Mouse (Mus musculus): Measurements from ENCODE around the gene Pola2. TPM values are rescaled to one million over a fixed set of nuclear protein-coding genes. Genes with fewer than 3 reads are reported as not detected.
A peak's percentile ranks its signal among the peaks of the same experiment; 100 is the strongest.

Gene Pola2
- polyA plus RNA-seq, 1 experiment from 2014 or later, result 91.9 TPM

GRCm38 (mm10) chr19:5923990-5924712, 39.9 kb downstream of the Pola2 start:
- Histone ChIP-seq H3K27me3 (peaks cover 17% of the 10 kb centered on the region), H3K4me3 (replicated peaks) (peak overlapping the region; percentile 53), H3K36me3 (no peaks in the 10 kb centered on the region), H3K4me2 (peak overlapping the region; percentile 97), H3K27ac (peak overlapping the region; percentile 74), H3K4me1 (replicated peaks) (peaks cover 22% of the 10 kb centered on the region), H3K9me3 (no peaks in the 10 kb centered on the region), H3K9ac (replicated peaks) (peak overlapping the region; percentile 54)
- ATAC-seq (ENCODE audit: insufficient number of reproducible peaks, insufficient read depth, low FRiP score, low TSS enrichment, low read depth), result peak; percentile 69
- WGBS, result 1% methylated on average over 38 of the region's 38 CpGs

GRCm38 (mm10) chr19:5922963-5923362, 41.0 kb downstream of the Pola2 start:
- no peak for ATAC-seq (ENCODE audit: insufficient number of reproducible peaks, insufficient read depth, low FRiP score, low TSS enrichment, low read depth)
- no peak overlapping the region for H3K4me3 ChIP-seq (replicated peaks)
- H3K27me3 ChIP-seq, result peaks cover 17% of the 10 kb centered on the region
- H3K27ac ChIP-seq, result no peak overlapping the region
- H3K4me1 ChIP-seq (replicated peaks), result peaks cover 13% of the 10 kb centered on the region
- H3K9ac ChIP-seq (replicated peaks), result no peak overlapping the region
- H3K36me3 ChIP-seq, result peaks cover 6% of the 10 kb centered on the region; the same call in 1 of the 2 replicates
- 90% methylated on average over 3 of the region's 3 CpGs for WGBS
- no peaks in the 10 kb centered on the region for H3K9me3 ChIP-seq
- no peak overlapping the region for H3K4me2 ChIP-seq

- 76% methylated on average over 15 of the region's 15 CpGs for WGBS
- Histone ChIP-seq H3K36me3 (peaks cover 12% of the 10 kb centered on the region; the same call in 1 of the 2 replicates), H3K9me3 (no peaks in the 10 kb centered on the region), H3K4me3 (replicated peaks) (no peak overlapping the region), H3K9ac (replicated peaks) (0 out of 2 replicates have a peak overlapping the region, but pooled peaks have one; percentile 52), H3K27ac (no peak overlapping the region), H3K4me1 (replicated peaks) (peaks cover 13% of the 10 kb centered on the region), H3K27me3 (peaks cover 17% of the 10 kb centered on the region), H3K4me2 (peak overlapping the region; percentile 38; the same call in 1 of the 2 replicates)
- no peak for ATAC-seq (ENCODE audit: insufficient number of reproducible peaks, insufficient read depth, low FRiP score, low TSS enrichment, low read depth)
Measured at GRCm38 (mm10) chr19:5922119-5922942, 41.7 kb downstream of the Pola2 start.

GRCm38 (mm10) chr19:5921715-5922114, 42.3 kb downstream of the Pola2 start:
- no peak overlapping the region for H3K27ac ChIP-seq
- H3K4me1 ChIP-seq (replicated peaks), result peaks cover 13% of the 10 kb centered on the region
- peaks cover 17% of the 10 kb centered on the region; the same call in 1 of the 2 replicates for H3K36me3 ChIP-seq
- no peak for ATAC-seq (ENCODE audit: insufficient number of reproducible peaks, insufficient read depth, low FRiP score, low TSS enrichment, low read depth)
- peak overlapping the region; percentile 52; the same call in 1 of the 2 replicates for H3K9ac ChIP-seq (replicated peaks)
- WGBS, result 22% methylated on average over 9 of the region's 9 CpGs
- peak overlapping the region; percentile 38 for H3K4me2 ChIP-seq
- no peak overlapping the region for H3K4me3 ChIP-seq (replicated peaks)
- peaks cover 17% of the 10 kb centered on the region for H3K27me3 ChIP-seq
- no peaks in the 10 kb centered on the region for H3K9me3 ChIP-seq

GRCm38 (mm10) chr19:5913007-5913719, 50.8 kb downstream of the Pola2 start, which contains the start of gene Dpf2:
Gene Dpf2, minus strand, starts transcription at chr19:5913010.
- peak; percentile 69 for ATAC-seq (ENCODE audit: insufficient number of reproducible peaks, insufficient read depth, low FRiP score, low TSS enrichment, low read depth)
- peak within 1 kb of the TSS; percentile 95 for H3K9ac ChIP-seq (replicated peaks)
- WGBS, result 23% methylated on average over 13 of the region's 13 CpGs
- no peaks in the 10 kb centered on the region for H3K27me3 ChIP-seq
- H3K4me1 ChIP-seq (replicated peaks), result peaks cover 22% of the 10 kb centered on the region
- peak within 1 kb of the TSS; percentile 94 for H3K4me3 ChIP-seq (replicated peaks)
- peak within 1 kb of the TSS; percentile 75 for H3K4me2 ChIP-seq
- peak within 1 kb of the TSS; percentile 93 for H3K27ac ChIP-seq
- no peaks in the 10 kb centered on the region for H3K9me3 ChIP-seq
- peaks cover 29% of the 10 kb centered on the region; the same call in 1 of the 2 replicates for H3K36me3 ChIP-seq

- no peaks in the 10 kb centered on the region for H3K9me3 ChIP-seq
- peak overlapping the region; percentile 75 for H3K4me2 ChIP-seq
- H3K4me1 ChIP-seq (replicated peaks), result peaks cover 22% of the 10 kb centered on the region
- peak overlapping the region; percentile 95 for H3K9ac ChIP-seq (replicated peaks)
- peak; percentile 92 for ATAC-seq (ENCODE audit: insufficient number of reproducible peaks, insufficient read depth, low FRiP score, low TSS enrichment, low read depth)
- H3K27ac ChIP-seq, result peak overlapping the region; percentile 93
- peaks cover 22% of the 10 kb centered on the region for H3K36me3 ChIP-seq
- peak overlapping the region; percentile 94 for H3K4me3 ChIP-seq (replicated peaks)
- under 1% methylated on average over 59 of the region's 59 CpGs for WGBS
- H3K27me3 ChIP-seq, result no peaks in the 10 kb centered on the region
Measured at GRCm38 (mm10) chr19:5912103-5913006, 51.6 kb downstream of the Pola2 start.

GRCm38 (mm10) chr19:5911430-5912102, 52.4 kb downstream of the Pola2 start:
- WGBS, result 7% methylated on average over 14 of the region's 14 CpGs
- Histone ChIP-seq H3K4me2 (peak overlapping the region; percentile 75), H3K27ac (peak overlapping the region; percentile 93), H3K4me1 (replicated peaks) (peaks cover 22% of the 10 kb centered on the region), H3K27me3 (no peaks in the 10 kb centered on the region), H3K9me3 (no peaks in the 10 kb centered on the region), H3K36me3 (peaks cover 25% of the 10 kb centered on the region), H3K4me3 (replicated peaks) (peak overlapping the region; percentile 94), H3K9ac (replicated peaks) (peak overlapping the region; percentile 95)
- ATAC-seq (ENCODE audit: insufficient number of reproducible peaks, insufficient read depth, low FRiP score, low TSS enrichment, low read depth), result no peak

GRCm38 (mm10) chr19:5910221-5910620, 53.8 kb downstream of the Pola2 start:
- H3K27ac ChIP-seq, result no peak overlapping the region
- peak overlapping the region; percentile 75 for H3K4me2 ChIP-seq
- no peak for ATAC-seq (ENCODE audit: insufficient number of reproducible peaks, insufficient read depth, low FRiP score, low TSS enrichment, low read depth)
- WGBS, result 80% methylated on average over 6 of the region's 6 CpGs
- 0 out of 2 replicates have a peak overlapping the region, but pooled peaks have one; percentile 5 for H3K4me3 ChIP-seq (replicated peaks)
- peaks cover 37% of the 10 kb centered on the region for H3K36me3 ChIP-seq
- no peaks in the 10 kb centered on the region for H3K9me3 ChIP-seq
- peaks cover 22% of the 10 kb centered on the region for H3K4me1 ChIP-seq (replicated peaks)
- H3K9ac ChIP-seq (replicated peaks), result peak overlapping the region; percentile 40; the same call in 1 of the 2 replicates
- no peaks in the 10 kb centered on the region for H3K27me3 ChIP-seq

- no peak overlapping the region for H3K9ac ChIP-seq (replicated peaks)
- no peak overlapping the region for H3K4me2 ChIP-seq
- no peak overlapping the region for H3K4me3 ChIP-seq (replicated peaks)
- H3K4me1 ChIP-seq (replicated peaks), result peaks cover 19% of the 10 kb centered on the region
- 89% methylated on average over 3 of the region's 3 CpGs for WGBS
- no peak for ATAC-seq (ENCODE audit: insufficient number of reproducible peaks, insufficient read depth, low FRiP score, low TSS enrichment, low read depth)
- H3K27ac ChIP-seq, result no peak overlapping the region
- no peaks in the 10 kb centered on the region for H3K27me3 ChIP-seq
- H3K36me3 ChIP-seq, result peaks cover 63% of the 10 kb centered on the region
- no peaks in the 10 kb centered on the region for H3K9me3 ChIP-seq
Measured at GRCm38 (mm10) chr19:5907275-5907674, 56.7 kb downstream of the Pola2 start.

All from limb, embryonic 12.5 days (tissue).